Mouse (Mus musculus) testis, postnatal 14 days (tissue): ENCODE measurements around the gene Fbxw2.
"Not testable (repeated sequence)": the region's sequence is repeated elsewhere in the genome, so short reads cannot be mapped to it uniquely, and the experiment has no call there.

ENCODE experiments used
- DNase-seq: peaks from one replicate; pipeline ENCODE4 v3.0.0; 2021; ENCODE audit warnings: low spot score

The Fbxw2 gene

GRCm38 (mm10) chr2:34825827-34826459 lies at the start of gene Fbxw2:
TSS of gene Fbxw2 (minus strand) at chr2:34826311.
- DNase-seq: peak; percentile 93

- no peak for DNase-seq
Measured at GRCm38 (mm10) chr2:34874816-34875345, 48.8 kb upstream of the Fbxw2 start, which contains the start of gene Psmd5. TSS of gene Psmd5 (minus strand) at chr2:34874968.

GRCm38 (mm10) chr2:34874271-34874670 lies 48.2 kb upstream of the Fbxw2 start, which contains the start of gene Cutal:
TSS of gene Cutal (plus strand) at chr2:34874396.
- peak; percentile 24 for DNase-seq

GRCm38 (mm10) chr2:34870520-34871474 lies 44.7 kb upstream of the Fbxw2 start:
- peak; percentile 97 for DNase-seq

- DNase-seq: no peak
Measured at GRCm38 (mm10) chr2:34869680-34870079, 43.6 kb upstream of the Fbxw2 start.

GRCm38 (mm10) chr2:34857728-34858127 lies 31.6 kb upstream of the Fbxw2 start:
- DNase-seq: no peak

- no peak for DNase-seq
Measured at GRCm38 (mm10) chr2:34855265-34855664, 29.2 kb upstream of the Fbxw2 start.

GRCm38 (mm10) chr2:34847702-34848101 lies 21.6 kb upstream of the Fbxw2 start:
- DNase-seq: no peak

- peak; percentile 20 for DNase-seq
Measured at GRCm38 (mm10) chr2:34843211-34843939, 17.3 kb upstream of the Fbxw2 start.

GRCm38 (mm10) chr2:34841706-34842105 lies 15.6 kb upstream of the Fbxw2 start:
- no peak for DNase-seq

GRCm38 (mm10) chr2:34840143-34840542 lies 14.0 kb upstream of the Fbxw2 start:
- not testable (repeated sequence) for DNase-seq

GRCm38 (mm10) chr2:34835669-34836068 lies 9.6 kb upstream of the Fbxw2 start:
- no peak for DNase-seq

GRCm38 (mm10) chr2:34833624-34834023 lies 7.5 kb upstream of the Fbxw2 start:
- no peak for DNase-seq

GRCm38 (mm10) chr2:34832766-34833457 lies 6.8 kb upstream of the Fbxw2 start, which contains the start of gene Gm34653:
TSS of gene Gm34653 (plus strand) at chr2:34833007.
- DNase-seq: not testable (repeated sequence)

GRCm38 (mm10) chr2:34830066-34830465 lies 4.0 kb upstream of the Fbxw2 start:
- DNase-seq: not testable (repeated sequence)

- DNase-seq: no peak
Measured at GRCm38 (mm10) chr2:34828026-34828425, 1.9 kb upstream of the Fbxw2 start.

GRCm38 (mm10) chr2:34827591-34827990 lies 1.5 kb upstream of the Fbxw2 start:
- DNase-seq: no peak

- peak; percentile 15 for DNase-seq
Measured at GRCm38 (mm10) chr2:34826460-34827231, 535 bp upstream of the Fbxw2 start.

- DNase-seq: no peak
Measured at GRCm38 (mm10) chr2:34818492-34818891, 7.6 kb downstream of the Fbxw2 start.

GRCm38 (mm10) chr2:34815893-34816292 lies 10.2 kb downstream of the Fbxw2 start:
- DNase-seq: not testable (repeated sequence)
